Mouse (Mus musculus): ENCODE data around the gene Fam20a. TPM values are rescaled to one million over a fixed set of nuclear protein-coding genes. Genes with fewer than 3 reads are reported as not detected.

Gene Fam20a
- polyA plus RNA-seq, 1 experiment, result not detected

DNA sequence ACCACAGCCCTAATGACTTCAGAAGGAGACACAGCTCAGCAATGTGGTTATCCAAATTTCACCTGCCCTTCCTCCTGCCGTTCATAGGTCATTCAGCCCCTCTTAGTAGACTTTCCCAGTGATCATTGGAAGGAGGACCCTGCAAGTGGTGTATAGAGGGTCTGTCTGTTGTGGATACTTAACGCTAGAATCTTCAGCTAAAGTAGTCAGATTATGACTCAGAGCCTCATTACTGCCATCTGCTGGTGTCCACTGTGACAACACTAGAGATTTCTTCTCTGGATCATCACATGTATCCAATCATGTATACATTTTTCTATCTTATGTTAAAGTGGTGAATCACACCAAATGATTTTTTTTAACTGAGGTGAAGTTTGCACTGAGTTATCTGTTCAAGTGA lies 100.9 kb downstream of the Fam20a start:
- H3K4me3 ChIP-seq (ENCODE audit: insufficient read depth, low read depth, low read length), result no peak overlapping the region
- no peak for TF ChIP-seq POLR2A (IDR thresholded peaks at IDR 0.05; ENCODE audit: insufficient read depth, low read depth, low read length)
- no peak for TF ChIP-seq CTCF (IDR thresholded peaks at IDR 0.05; ENCODE audit: insufficient read depth, low read depth, low read length)
- 16% methylated on average over 2 of the region's 2 CpGs for WGBS
- no peak overlapping the region for H3K27ac ChIP-seq (ENCODE audit: insufficient read depth, low read depth, low read length)
- peaks cover 10% of the 10 kb centered on the region for H3K4me1 ChIP-seq (ENCODE audit: control insufficient read depth, insufficient read depth, low read length)

DNA sequence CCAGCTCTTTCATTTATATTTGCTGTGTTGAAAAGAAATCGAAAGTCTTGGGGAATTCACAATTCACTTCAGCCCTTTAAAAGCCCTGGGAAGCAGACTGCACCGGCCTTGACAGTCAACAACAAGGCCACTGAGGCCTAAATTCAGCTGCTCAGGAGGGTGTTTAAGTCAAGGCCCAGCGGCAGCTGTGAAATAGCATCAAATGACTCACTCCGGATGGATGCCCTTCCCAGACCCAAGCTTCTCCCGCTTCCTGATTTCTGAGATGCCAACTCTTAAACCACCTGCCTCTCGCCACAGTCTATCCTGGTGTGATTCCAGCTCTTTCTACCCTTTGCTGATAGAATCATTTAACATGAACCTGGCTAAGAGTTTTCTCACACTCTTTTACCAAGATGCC lies 101.7 kb downstream of the Fam20a start:
- H3K4me3 ChIP-seq (ENCODE audit: insufficient read depth, low read depth, low read length), result no peak overlapping the region
- H3K4me1 ChIP-seq (ENCODE audit: control insufficient read depth, insufficient read depth, low read length), result peaks cover 10% of the 10 kb centered on the region
- TF ChIP-seq POLR2A (IDR thresholded peaks at IDR 0.05; ENCODE audit: insufficient read depth, low read depth, low read length), result no peak
- TF ChIP-seq CTCF (IDR thresholded peaks at IDR 0.05; ENCODE audit: insufficient read depth, low read depth, low read length), result no peak
- 77% methylated on average over 6 of the region's 6 CpGs for WGBS
- no peak overlapping the region for H3K27ac ChIP-seq (ENCODE audit: insufficient read depth, low read depth, low read length)

Other genes starting within 250 kb of the Fam20a start
- gene Arsg, start 248.9 kb downstream of the Fam20a start, polyA plus RNA-seq (2012; ENCODE audit: insufficient read depth, insufficient read length, low replicate concordance, missing spikeins), result not detected in 2 replicates
- not detected in 2 replicates for gene Slc16a6, start 248.7 kb downstream of the Fam20a start, polyA plus RNA-seq (2012; ENCODE audit: insufficient read depth, insufficient read length, low replicate concordance, missing spikeins)
- gene Wipi1, start 110.3 kb downstream of the Fam20a start, polyA plus RNA-seq (2012; ENCODE audit: insufficient read depth, insufficient read length, low replicate concordance, missing spikeins), result not detected in 2 replicates
- gene Prkar1a, start 72.9 kb downstream of the Fam20a start, polyA plus RNA-seq (2012; ENCODE audit: insufficient read depth, insufficient read length, low replicate concordance, missing spikeins), result 228 and 397 TPM in 2 replicates
- not detected in 2 replicates for gene 1700012B07Rik, start 105.8 kb upstream of the Fam20a start, polyA plus RNA-seq (2012; ENCODE audit: insufficient read depth, insufficient read length, low replicate concordance, missing spikeins)

All from olfactory bulb, adult 2 months (tissue).